Mouse (Mus musculus): ENCODE measurements around the gene Map2k1. TPM values are rescaled to one million over a fixed set of nuclear protein-coding genes. Genes with fewer than 3 reads are reported as not detected.
"Not testable (repeated sequence)": the region's sequence is repeated elsewhere in the genome, so short reads cannot be mapped to it uniquely, and the experiment has no call there.

Map2k1 gene
- polyA plus RNA-seq (2015; fragmentation: Nextera tagmentation; extraction: Ambion mirVana), result 51.2 and 52.0 TPM in 2 replicates

DNA sequence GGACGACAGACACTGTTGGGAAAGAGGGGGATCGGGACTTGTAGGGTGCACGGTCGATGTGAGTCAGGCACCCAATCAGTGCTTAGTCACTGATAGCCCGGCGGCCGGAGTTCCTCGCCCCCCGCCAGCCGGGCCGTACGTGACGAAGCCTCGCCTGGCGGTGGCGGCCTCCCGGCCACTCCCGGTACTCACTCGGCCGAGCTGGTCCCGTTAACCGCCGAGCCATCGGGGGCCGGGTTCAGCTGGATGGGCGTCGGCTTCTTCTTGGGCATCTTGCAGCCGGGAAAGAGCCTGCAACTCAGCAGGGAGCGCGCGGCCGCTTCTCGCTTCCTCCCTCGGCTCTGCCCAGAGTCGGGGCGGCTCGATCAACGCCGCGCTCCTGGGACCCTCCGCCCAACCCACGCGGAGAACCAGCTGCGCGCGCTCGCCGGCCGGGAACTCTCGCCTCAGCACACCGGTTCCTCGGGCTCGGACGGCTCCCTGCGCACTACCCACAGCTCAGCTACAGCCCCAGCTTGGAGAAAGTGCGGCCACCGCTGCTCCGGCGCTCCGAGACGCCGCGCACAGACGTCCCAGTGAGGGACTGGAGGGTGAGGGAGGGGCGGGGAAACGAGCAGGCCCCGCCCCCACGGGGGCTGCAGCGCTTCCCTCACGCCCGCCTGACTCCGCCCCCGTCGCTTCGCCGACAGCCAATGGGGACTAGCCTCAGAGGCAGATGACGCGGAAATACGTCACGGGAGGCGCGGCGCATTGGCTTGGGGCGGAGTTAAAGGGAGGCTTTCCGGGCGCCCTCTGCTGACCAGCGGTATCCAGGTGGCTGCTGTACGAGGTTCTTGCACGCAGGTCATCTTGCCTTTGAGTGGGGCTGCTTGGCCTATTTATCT is at the start of gene Map2k1:
Gene Map2k1, minus strand, starts transcription at position 611 of the 884 bp plus-strand sequence.
- H3K9ac ChIP-seq, result peak within 1 kb of the TSS; percentile 90
- peak within 1 kb of the TSS; percentile 92 for H3K4me3 ChIP-seq
- H3K4me2 ChIP-seq, result peak within 1 kb of the TSS; percentile 88
- H3K27me3 ChIP-seq, result no peaks in the 10 kb centered on the region
- peak; percentile 97 for ATAC-seq (ENCODE audit: low FRiP score)
- WGBS, result under 1% methylated on average over 89 of the region's 89 CpGs
- H3K36me3 ChIP-seq, result peaks cover 3% of the 10 kb centered on the region
- H3K4me1 ChIP-seq (replicated peaks), result peaks cover 27% of the 10 kb centered on the region
- H3K27ac ChIP-seq, result peak within 1 kb of the TSS; percentile 91
- H3K9me3 ChIP-seq, result no peaks in the 10 kb centered on the region

DNA sequence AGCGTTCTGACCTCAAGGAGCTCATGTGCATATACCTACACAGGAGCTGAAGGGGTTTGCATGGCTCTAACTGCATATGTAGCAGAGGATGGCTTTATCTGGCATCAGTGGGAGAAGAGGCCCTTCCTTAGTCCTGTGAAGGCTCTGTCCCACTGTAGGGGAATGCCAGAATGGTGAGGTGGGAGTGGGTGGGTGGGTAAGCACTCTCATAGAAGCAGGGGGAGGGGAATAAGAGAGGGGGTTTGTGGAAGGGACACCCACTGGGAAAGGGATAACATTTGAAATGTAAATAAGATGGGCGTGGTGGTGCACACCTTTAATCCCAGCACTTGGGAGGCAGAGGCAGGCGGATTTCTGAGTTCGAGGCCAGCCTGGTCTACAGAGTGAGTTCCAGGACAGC is 49.7 kb upstream of the Map2k1 start:
- not testable (repeated sequence) for H3K4me1 ChIP-seq (replicated peaks); H3K4me2 ChIP-seq; H3K27me3 ChIP-seq; H3K27ac ChIP-seq; ATAC-seq (ENCODE audit: low FRiP score); H3K4me3 ChIP-seq; H3K9ac ChIP-seq; H3K9me3 ChIP-seq
- H3K36me3 ChIP-seq, result peaks cover 64% of the 10 kb centered on the region
- 94% methylated on average over 4 of the region's 4 CpGs for WGBS

DNA sequence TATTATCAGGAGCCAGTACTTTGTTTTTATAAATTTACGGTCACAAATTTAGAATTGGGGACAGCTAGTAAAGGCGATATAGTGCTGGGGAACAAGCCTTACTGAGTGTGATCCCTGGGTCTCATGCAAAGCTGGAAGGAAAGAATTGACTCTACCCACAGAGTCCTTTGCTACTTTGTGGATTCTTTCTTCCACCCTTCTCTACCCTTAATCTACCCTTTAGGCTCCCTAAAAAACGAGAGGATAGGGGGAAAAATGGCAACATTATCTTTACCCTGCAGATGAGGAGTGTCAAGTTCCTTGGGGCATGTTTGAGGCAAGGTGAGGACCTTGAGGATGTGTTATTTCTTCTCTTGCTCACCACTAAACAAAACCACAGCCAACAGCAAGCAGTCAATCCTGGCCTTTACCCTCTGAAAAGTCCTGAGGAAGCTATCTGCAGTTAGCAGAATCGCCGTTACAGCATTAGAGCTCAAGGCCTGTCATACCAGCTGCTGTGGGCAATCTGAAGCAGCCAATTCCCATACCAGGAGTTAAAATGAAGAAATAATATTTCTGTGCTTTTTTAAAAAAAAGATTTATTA is 29.1 kb upstream of the Map2k1 start:
- no peak for ATAC-seq (ENCODE audit: low FRiP score)
- Histone ChIP-seq H3K4me2 (peak overlapping the region; percentile 67), H3K27ac (no peak overlapping the region), H3K9me3 (no peaks in the 10 kb centered on the region), H3K4me3 (peak overlapping the region; percentile 81), H3K27me3 (no peaks in the 10 kb centered on the region), H3K36me3 (no peaks in the 10 kb centered on the region), H3K4me1 (replicated peaks) (peaks cover 9% of the 10 kb centered on the region), H3K9ac (peak overlapping the region; percentile 90)
- 70% methylated on average over 5 of the region's 5 CpGs for WGBS

DNA sequence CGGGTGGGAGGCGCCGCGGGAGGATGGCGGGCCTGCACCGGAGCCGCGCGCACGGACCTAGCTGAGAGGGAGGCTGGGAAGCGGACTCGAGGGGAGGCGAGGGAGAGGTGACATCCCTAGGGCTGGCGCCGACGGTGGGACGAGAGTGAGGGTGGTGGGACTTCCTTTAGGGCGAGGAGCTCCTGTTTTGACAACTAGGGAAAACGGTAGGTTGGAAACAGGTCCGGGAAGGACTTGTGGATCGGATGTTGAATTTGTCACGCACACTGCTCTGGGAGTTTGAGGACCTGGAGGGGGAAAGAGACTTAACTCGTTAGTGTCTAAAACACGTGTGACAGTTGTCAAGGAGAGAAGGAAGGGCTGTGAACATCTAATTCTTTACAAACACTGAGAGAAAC is 28.3 kb upstream of the Map2k1 start:
- Histone ChIP-seq H3K9me3 (no peaks in the 10 kb centered on the region), H3K36me3 (no peaks in the 10 kb centered on the region), H3K9ac (peak overlapping the region; percentile 90), H3K27me3 (no peaks in the 10 kb centered on the region), H3K4me2 (peak overlapping the region; percentile 67), H3K27ac (peak overlapping the region; percentile 87), H3K4me3 (peak overlapping the region; percentile 81), H3K4me1 (replicated peaks) (peaks cover 9% of the 10 kb centered on the region)
- peak; percentile 93 for ATAC-seq (ENCODE audit: low FRiP score)
- under 1% methylated on average over 24 of the region's 24 CpGs for WGBS

DNA sequence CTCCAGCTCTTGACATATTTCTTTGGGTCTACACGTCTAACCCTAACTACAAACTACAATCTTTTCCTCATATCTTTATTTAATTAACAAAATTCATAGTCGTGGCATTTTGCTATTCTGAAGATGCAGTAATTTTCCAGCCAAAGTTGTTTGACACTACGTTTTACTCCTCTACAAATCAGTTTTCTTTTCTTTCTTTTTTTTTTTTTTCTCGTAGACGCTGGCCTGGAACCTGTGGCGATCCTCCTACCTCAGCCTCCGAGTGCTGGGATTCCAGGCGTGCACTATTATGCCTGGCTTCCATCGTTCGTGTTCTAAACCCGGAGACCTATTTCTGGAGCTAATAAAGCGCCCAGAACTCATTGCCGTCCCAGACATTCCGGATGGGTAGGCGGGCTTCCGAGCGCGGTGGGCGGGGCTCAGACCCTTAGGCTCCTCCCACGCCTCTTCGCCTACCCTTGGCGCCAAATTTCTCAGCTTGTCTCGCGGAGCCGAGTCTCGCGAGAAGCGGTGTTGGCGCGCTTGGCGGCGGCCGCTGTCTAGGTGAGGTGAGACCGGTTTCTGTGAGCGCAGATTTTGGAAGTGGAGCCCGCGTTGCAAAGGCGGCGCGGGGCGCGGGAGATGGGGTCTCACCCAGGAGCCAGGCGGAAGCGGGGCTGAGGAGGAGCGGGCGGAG is 27.8 kb upstream of the Map2k1 start, which contains the start of gene Tipin:
Gene Tipin, plus strand, starts transcription at position 477 of the 676 bp plus-strand sequence.
- Histone ChIP-seq H3K36me3 (no peaks in the 10 kb centered on the region), H3K4me2 (peak within 1 kb of the TSS; percentile 67), H3K4me3 (peak within 1 kb of the TSS; percentile 81), H3K27me3 (no peaks in the 10 kb centered on the region), H3K27ac (peak within 1 kb of the TSS; percentile 87), H3K9me3 (no peaks in the 10 kb centered on the region), H3K4me1 (replicated peaks) (peaks cover 9% of the 10 kb centered on the region), H3K9ac (peak within 1 kb of the TSS; percentile 90)
- 3% methylated on average over 46 of the region's 46 CpGs for WGBS
- ATAC-seq (ENCODE audit: low FRiP score), result peak; percentile 96

DNA sequence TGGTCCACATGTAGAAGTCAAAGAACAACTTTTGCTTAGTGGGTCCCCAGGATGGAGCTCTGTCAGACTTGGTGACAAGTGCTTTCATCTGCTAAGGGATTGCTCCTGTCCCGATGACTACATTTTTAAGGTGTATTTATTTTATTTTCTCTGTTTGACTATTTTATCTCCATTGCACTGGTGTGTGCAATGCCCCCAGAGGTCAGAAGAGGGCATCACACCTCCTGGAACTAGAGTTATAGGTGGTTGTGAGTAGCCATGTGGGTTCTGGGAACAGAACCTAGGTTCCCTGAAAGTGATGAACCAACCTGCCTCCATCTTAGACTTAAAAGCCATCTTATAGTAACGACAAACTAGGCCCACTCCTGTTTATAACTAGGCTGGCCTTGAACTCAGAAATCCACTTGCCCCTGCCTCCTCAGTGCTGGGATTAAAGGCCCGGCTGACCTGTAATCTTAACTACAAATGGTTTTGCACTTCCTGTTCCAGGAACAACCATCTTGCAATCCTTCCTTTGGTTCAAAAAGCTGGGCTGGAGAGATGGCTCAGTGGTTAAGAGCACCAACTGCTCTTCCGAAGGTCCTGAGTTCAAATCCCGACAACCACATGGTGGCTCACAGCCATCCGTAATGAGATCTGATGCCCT is 25.4 kb upstream of the Map2k1 start:
- Histone ChIP-seq H3K9me3 (no peaks in the 10 kb centered on the region), H3K4me1 (replicated peaks) (peaks cover 9% of the 10 kb centered on the region), H3K4me3 (no peak overlapping the region), H3K36me3 (no peaks in the 10 kb centered on the region), H3K27ac (no peak overlapping the region), H3K27me3 (no peaks in the 10 kb centered on the region), H3K4me2 (no peak overlapping the region), H3K9ac (no peak overlapping the region)
- no peak for ATAC-seq (ENCODE audit: low FRiP score)
- WGBS, result 95% methylated on average over 6 of the region's 6 CpGs

DNA sequence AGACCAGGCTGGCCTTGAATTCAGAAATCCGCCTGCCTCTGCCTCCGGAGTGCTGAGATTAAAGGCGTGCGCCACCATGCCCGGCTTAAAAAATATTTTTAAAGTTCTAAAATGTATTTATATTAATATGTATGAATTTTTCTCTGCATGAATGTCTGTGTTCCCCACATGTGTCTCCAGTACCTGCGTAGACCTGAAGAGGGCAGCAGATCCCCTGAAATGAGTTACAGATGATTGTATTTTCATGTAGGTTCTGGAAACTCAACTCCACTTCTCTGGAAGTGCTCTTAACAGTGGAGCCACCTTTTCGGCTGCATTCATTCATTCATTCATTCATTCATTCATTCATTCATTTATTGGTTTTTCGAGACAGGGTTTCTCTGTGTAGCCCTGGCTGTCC is 24.3 kb upstream of the Map2k1 start:
- WGBS, result 71% methylated on average over 8 of the region's 8 CpGs
- H3K9me3 ChIP-seq, result no peaks in the 10 kb centered on the region
- H3K27ac ChIP-seq, result no peak overlapping the region
- no peak for ATAC-seq (ENCODE audit: low FRiP score)
- H3K36me3 ChIP-seq, result no peaks in the 10 kb centered on the region
- H3K27me3 ChIP-seq, result no peaks in the 10 kb centered on the region
- H3K4me3 ChIP-seq, result no peak overlapping the region
- H3K4me2 ChIP-seq, result no peak overlapping the region
- peaks cover 9% of the 10 kb centered on the region for H3K4me1 ChIP-seq (replicated peaks)
- no peak overlapping the region for H3K9ac ChIP-seq

DNA sequence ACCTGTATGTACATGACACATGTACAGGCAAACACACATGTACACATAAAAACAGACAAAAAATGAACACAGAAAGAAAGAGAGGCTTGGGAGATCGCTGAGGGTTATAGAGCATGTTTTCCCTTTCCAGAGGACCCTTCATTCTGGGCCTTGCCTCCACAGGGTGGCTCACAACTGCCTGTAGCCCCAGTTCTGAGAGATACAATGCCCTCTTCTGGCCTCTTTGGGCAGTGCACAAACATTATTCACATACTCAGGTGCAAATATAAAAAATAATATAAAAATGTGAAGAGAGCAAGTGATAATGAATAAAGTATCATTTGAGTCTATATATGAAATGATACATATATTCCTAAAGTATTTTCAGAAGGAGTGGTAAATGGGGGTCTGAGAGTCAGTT is 21.5 kb upstream of the Map2k1 start:
- Histone ChIP-seq H3K36me3 (no peaks in the 10 kb centered on the region), H3K4me3 (no peak overlapping the region), H3K9ac (no peak overlapping the region), H3K27me3 (no peaks in the 10 kb centered on the region), H3K4me1 (replicated peaks) (no peaks in the 10 kb centered on the region), H3K9me3 (no peaks in the 10 kb centered on the region), H3K4me2 (no peak overlapping the region), H3K27ac (no peak overlapping the region)
- ATAC-seq (ENCODE audit: low FRiP score), result no peak
- 50% methylated on average over 1 of the region's 1 CpGs for WGBS

DNA sequence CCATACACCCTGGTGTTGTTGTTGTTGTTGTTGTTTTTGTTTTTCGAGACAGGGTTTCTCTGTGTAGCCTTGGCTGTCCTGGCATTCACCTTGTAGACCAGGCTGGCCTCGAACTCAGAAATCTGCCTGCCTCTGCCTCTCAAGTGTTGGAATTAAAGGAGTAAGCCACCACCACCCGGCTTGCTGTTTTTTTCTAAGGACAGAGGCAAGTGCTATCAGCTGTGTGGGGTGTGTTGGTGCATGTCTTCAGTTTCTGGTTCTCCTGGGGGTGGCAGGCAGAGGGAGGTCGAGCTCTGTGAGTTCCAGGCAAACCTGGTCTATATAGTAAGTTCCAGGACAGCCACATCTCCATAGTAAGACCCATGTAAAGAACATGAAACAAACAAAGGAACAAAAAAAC is 20.9 kb upstream of the Map2k1 start:
- H3K4me2 ChIP-seq, result no peak overlapping the region
- no peak overlapping the region for H3K27ac ChIP-seq
- no peak overlapping the region for H3K4me3 ChIP-seq
- no peaks in the 10 kb centered on the region for H3K36me3 ChIP-seq
- no peak for ATAC-seq (ENCODE audit: low FRiP score)
- no peaks in the 10 kb centered on the region for H3K27me3 ChIP-seq
- no peaks in the 10 kb centered on the region for H3K9me3 ChIP-seq
- WGBS, result 85% methylated on average over 4 of the region's 4 CpGs
- no peaks in the 10 kb centered on the region for H3K4me1 ChIP-seq (replicated peaks)
- no peak overlapping the region for H3K9ac ChIP-seq

DNA sequence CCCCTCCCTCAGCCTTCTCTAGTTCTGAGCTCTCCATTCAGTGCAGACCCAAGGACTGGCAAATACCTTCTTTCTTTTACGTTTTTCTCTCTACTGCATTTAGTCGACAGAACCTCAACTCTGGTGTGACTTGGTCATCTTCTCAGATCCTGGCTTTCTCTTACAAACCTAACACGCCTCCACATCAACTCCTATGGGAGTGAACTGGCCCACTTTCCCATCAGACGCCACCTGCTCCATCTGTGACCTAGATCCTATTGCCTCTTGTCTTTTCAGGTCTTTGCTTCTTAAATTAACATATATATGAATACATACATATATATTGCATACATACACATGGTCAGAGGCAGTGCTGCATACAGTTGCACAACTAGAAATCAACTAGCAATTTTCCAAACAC is 20.3 kb upstream of the Map2k1 start:
- Histone ChIP-seq H3K27ac (no peak overlapping the region), H3K36me3 (no peaks in the 10 kb centered on the region), H3K4me3 (no peak overlapping the region), H3K4me2 (no peak overlapping the region), H3K9me3 (no peaks in the 10 kb centered on the region), H3K4me1 (replicated peaks) (no peaks in the 10 kb centered on the region), H3K27me3 (no peaks in the 10 kb centered on the region), H3K9ac (no peak overlapping the region)
- no peak for ATAC-seq (ENCODE audit: low FRiP score)
- WGBS, result 73% methylated on average over 4 of the region's 4 CpGs

DNA sequence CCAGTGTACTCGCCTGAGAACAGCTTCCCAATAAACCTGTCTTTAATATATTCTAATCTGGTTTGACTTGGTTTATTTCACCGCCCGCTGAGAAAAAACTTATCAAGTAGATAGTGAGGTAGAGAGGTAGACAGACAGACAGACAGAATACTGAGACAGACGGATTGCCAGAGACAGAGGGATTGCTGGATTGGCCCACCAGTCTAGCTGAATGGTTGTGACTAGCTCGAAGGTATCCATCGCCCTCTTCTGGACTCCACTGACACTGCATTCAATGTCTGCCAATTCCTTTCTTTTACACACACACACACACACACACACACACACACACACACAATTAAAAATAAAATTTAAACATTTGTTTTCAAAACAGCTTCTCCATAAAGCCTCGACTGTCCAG is 19.2 kb upstream of the Map2k1 start:
- Histone ChIP-seq H3K4me1 (replicated peaks) (no peaks in the 10 kb centered on the region), H3K27ac (no peak overlapping the region), H3K36me3 (no peaks in the 10 kb centered on the region), H3K9ac (no peak overlapping the region), H3K4me3 (no peak overlapping the region), H3K4me2 (no peak overlapping the region), H3K9me3 (no peaks in the 10 kb centered on the region), H3K27me3 (no peaks in the 10 kb centered on the region)
- 50% methylated on average over 7 of the region's 7 CpGs for WGBS
- ATAC-seq (ENCODE audit: low FRiP score), result no peak

DNA sequence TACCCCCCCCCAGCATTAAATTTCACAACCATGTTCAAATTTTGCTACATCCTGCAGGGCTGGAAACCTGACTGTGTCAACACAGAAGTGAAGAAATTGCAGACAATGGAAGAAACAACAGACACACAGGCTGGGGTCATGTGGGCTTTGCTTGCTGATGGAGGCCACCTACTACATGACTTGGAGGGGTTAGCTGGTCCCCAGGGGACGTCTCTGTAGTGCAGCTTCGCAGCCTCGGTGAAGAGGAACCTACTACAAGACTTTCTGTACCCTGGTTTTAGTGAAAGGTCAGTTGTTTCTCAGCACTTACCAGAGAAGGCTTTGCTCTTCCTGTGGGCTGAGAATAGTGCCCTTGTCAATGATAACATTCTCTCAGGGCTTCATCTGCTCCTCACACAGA is 17.8 kb upstream of the Map2k1 start:
- Histone ChIP-seq H3K9ac (no peak overlapping the region), H3K4me3 (no peak overlapping the region), H3K27me3 (no peaks in the 10 kb centered on the region), H3K9me3 (no peaks in the 10 kb centered on the region), H3K27ac (no peak overlapping the region), H3K4me1 (replicated peaks) (no peaks in the 10 kb centered on the region), H3K4me2 (no peak overlapping the region), H3K36me3 (no peaks in the 10 kb centered on the region)
- ATAC-seq (ENCODE audit: low FRiP score), result no peak
- 71% methylated on average over 3 of the region's 3 CpGs for WGBS
